Mouse (Mus musculus): ENCODE results near the gene Stx19.

The Stx19 gene

DNA sequence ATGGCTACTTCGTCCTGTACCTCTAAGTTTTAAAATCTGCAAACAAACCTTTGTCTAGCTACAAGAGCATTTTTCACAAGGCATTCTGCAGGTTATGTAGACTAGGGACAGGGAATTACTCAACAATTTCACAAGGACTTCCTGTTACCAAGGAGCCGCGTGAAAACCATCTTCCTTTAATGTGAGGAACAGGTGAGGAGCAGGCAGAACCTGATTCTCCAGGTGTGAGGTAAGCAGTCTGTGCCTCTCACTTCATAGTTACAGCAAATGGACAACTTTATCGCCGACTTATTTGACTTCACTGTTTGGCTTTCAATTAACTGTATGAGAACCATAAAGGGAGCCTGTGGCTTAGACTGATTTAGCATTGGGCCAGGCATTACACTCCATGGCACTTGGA is at the start of gene Stx19:
Gene Stx19 (plus strand): TSS at position 186 of the 400 bp plus-strand sequence.
- DNase-seq (ENCODE audit: low read depth, low spot score): no peak

DNA sequence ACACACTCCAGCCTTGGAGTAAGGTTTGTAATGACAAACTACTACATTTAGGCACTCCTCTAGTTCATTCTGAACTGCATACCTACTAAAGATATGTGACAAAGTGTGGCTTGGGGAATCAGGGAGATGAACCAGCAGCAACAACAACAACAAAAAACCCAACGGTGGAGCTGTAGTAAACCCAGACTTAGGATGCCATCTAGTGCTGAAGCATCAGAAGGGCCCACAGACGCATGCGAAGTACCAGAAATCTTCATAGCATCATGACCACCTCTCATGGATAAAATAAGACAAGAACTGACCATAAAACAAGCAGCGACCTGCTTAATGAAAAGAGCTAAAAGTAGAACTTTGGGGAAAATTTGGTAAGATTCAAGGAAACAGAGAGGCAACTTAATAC is 41.0 kb upstream of the Stx19 start:
- no peak for DNase-seq (ENCODE audit: low read depth, low spot score)

DNA sequence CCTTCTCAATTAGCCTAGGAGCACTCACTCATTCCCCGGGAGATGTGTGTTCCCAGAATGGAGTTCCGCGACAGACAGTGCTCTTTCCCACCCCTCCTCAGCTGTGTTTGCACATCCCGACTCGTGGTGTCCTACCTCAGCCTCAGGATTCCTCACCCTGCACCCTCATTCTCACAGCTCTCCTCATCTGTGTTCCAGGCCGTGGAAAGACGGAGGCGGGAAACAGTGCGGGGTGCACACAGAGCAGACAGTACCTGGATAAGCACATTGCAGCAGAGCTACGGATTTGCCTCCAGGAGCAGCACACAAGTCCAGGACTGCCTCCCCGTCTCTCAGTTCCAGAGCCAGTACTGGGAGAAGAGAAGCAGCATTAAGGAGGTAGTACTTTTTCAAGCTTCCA is 38.4 kb upstream of the Stx19 start:
- no peak for DNase-seq (ENCODE audit: low read depth, low spot score)

DNA sequence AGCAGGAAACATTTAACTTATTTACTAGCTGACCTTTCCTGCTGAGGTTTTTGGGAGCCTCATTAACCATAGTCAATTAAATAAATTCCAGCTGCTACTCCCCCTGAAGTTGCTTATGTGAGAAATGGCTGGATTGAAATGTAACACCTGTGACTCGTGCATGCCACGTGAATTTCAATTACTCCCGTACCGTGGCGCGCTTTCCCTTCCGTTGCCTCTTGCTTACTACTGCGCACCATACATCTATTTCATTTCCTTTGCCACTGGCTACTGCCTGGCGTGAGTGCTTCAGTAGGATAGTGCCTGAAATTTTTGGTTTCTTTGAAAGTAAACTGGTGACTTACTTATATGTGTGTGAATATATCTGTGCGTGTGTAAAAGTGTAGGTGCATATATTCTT is 36.2 kb upstream of the Stx19 start:
- no peak for DNase-seq (ENCODE audit: low read depth, low spot score)

DNA sequence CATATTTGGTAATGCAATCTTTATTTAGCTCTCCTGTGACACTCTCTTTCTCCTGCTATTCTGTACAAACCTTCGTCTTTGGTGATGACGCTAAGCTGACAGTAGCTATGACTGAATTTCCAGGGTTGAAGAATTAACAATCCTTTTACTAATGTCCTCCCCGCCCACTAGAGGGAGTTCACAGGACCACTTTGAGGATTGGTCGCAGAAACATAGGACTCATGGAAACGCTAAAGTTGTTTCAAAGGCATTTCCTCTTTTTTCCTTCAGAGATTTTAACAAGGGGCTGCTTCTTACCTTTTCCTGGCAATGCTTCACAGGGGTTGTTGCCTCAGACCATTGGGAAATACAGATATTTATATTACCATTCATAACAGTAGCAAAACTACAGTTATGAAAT is 32.2 kb upstream of the Stx19 start:
- no peak for DNase-seq (ENCODE audit: low read depth, low spot score)

DNA sequence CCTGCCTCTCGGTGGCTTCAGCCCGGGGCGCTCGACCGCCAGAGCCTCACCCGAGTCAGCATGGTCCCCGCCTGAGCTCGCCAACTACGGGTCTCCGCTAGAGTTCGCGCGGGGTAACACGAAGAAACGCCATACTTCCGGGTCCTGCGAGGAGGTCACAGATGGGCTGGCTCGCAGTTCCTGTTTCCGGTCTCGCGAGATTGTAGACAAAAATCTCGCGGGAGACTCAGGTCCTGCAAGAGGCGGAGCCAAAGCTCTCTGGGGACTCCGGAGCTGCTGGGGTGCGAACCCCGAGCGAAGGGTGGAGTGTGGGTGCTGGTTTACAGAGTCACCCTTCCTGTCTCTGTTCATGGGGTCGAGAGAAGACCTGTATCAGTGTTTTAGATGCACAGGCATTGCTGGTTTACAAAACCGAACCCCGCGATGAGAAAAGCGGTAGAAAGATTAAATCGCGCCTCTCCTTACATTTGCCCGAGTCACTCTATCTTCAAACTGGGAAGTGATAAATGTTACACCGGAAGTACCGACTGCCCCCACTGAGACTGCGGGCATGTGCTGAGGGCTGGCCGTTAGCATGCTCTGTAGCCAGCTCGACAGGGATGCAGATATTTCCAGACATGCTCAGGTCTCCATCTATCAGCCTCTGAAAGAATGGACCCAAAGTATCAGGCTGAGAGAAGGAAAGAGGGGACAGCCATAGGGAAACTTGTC is 27.7 kb upstream of the Stx19 start, which contains the start of gene Nsun3:
Gene Nsun3 (minus strand): TSS at position 198 of the 711 bp plus-strand sequence.
- DNase-seq (ENCODE audit: low read depth, low spot score): peak; percentile 98

DNA sequence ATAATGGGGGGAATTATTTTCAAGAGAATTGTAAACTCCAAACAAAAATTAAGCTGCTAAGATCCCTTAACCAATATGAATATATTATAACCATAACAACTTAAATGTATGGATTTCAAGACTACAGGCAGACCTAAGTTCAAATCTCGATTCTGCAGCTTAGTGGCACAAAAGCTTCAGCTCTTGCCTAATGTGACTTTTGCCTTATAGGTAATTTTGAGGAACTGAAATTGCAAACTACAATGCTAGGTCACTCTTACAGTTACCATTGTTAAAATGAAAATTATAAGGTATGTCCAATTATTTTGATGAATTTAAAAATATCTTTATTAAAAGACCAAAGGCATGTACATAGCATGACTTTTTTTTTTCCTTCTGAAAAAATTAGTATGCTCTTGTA is 17.9 kb upstream of the Stx19 start:
- no peak for DNase-seq (ENCODE audit: low read depth, low spot score)

DNA sequence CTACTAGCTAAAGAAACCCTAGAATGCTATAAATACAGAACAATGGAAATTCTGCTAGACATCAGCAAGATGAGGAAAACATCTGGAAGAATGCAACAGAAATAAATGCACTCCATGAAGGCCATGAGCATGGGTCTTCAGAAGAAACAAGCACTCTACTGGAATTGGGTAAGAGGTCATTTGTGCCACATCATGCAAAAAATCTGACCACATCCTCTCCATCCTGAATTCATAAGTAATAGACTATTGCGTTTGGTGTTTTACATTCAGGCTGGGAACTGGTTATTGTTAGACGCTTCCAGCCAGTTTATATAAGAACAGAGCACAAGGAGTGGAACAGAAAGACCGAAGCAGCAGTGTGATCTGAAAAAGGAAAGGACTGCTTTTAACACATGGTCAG is 15.7 kb upstream of the Stx19 start:
- DNase-seq (ENCODE audit: low read depth, low spot score): no peak

DNA sequence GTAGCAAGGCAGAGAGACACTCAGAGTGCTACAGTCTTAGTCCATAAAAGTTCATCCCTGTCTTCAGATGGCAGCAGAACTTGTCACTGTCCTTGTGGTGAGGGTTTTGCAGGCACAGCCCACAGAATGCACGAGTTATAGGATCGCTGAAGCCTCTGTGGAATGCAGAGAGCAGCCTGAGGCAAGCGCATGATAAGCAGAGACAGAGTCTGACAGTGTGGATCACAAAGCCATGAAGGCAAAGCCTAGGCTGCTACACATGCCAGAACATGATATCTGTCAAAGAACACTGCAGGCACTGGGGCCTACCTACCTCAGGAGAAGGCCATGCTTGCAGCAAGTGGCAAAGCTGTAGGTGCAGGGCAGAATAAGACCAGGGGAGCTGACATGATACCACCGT is 15.1 kb upstream of the Stx19 start:
- no peak for DNase-seq (ENCODE audit: low read depth, low spot score)

DNA sequence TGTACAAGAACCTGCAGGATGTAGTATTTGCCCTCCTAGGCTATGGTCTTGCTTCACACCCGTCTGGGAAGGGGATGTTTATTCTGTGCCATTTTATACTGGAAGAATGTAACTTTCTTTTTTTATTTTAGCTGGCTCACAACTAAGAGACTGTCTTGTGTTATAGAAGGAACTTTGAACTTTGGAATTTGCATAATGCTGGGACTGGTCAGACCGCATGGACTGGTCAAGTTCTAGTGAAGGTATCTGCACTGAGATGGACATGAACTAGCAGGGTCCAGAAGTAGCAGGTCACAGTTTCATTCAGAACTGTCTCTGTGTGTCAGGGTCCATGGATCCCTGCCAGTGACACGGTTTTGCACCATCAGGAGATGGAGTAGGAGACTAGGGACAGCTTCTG is 14.6 kb upstream of the Stx19 start:
- DNase-seq (ENCODE audit: low read depth, low spot score): no peak

DNA sequence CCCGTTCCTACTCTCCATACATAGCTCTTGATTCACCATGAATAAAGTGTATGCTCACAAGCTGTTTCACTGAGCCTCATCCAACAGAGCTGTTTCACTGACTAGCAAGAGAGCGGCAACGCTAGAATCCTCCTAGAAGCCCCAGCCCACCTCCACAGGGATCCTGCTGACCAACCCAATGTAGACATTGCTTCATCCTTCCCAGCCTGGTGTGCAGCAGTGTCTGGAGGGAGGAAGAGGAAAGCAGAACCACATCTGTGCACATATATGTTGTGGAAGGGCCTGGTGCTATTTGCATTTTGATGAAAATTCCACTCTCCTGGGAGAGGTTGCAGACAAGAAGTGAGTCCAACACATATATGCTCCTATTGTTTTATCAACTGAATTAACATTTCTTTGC is 9.9 kb upstream of the Stx19 start:
- DNase-seq (ENCODE audit: low read depth, low spot score): no peak

DNA sequence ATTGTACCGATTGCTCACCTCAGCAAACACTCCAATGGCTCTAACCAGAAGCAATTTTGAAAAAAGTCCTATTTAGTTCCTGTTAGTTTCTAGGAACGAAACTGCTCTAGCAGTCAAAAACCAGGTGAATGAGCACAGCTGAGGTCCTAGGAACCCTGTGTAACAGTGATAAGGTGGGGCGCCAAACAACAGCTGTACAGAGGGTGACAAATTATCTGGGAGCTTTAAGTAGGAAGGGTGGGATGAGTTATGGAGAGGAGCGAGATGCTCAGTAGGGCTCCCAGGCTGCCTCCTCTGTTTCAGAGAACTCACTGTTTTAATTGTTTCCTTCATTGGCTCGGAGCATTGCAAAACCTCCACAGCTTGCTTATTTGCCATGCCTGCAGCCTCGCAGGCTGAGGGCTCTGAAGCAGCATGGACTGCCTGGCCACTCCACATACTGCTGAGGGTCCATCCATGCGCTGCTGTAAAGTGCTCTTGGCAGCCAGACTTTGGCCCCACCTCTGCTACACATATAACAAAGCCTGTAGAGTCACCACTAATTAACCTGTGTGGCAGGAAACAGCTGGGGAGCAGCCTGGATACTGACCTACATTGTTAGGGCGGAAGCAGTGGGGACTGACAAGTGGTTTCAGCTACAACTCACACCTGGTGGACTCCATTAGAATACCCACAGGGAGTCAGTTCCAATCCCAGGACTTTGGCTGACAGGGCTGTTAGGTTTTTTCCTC is 7.1 kb upstream of the Stx19 start:
- DNase-seq (ENCODE audit: low read depth, low spot score): no peak

DNA sequence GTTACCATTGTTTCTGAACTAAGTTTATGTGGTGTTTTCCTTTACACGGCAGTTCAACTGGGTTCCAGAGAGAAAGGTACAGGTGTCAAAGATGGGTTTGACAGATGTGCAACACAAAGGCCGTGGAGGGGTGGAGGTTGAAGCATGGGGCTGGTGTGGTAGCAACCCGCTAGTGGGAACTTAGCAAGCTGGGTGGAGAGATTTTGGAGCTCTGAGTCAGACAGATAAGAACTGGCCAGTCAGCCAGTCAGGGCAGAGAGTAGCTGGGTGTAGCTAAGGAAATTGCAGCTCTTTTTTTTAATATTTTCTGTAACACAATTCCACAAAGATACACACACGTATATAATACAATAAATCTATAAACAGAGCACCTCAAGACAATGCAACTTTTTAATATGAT is 3.6 kb upstream of the Stx19 start:
- no peak for DNase-seq (ENCODE audit: low read depth, low spot score)

DNA sequence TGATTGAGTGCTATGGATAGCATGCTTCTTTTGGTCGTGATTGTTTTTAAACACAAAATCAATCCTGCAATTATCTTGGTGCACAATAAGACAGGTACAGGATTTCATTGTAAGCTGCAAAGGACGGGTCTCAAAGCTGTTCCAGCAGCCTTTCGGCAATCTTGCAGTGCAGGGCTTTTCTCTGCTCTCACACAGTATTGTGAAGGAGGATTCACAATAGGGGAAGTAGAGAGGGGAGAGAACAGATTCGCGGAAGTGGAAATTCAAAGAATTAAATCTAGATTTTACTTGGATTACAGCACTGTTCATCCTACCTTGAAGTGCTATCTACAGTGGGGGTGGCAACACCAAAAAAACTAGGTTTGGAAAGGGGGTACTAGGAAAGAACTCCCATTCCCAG is 686 bp upstream of the Stx19 start:
- no peak for DNase-seq (ENCODE audit: low read depth, low spot score)

DNA sequence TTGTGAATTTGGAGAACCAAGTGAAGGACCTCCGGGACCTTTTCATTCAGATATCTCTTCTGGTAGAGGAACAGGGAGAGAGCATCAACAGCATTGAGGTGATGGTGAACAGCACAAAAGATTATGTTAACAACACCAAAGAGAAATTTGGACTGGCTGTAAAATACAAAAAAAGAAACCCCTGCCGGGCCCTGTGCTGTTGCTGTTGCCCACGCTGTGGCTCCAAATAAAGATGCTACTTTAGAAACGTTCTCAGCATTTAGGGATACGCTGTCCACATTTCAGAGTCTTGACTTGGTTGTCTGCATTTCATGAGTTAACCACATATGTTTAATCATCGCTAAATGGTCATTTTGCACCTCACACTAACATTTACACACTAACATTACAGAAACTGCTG is 8.0 kb downstream of the Stx19 start:
- no peak for DNase-seq (ENCODE audit: low read depth, low spot score)

DNA sequence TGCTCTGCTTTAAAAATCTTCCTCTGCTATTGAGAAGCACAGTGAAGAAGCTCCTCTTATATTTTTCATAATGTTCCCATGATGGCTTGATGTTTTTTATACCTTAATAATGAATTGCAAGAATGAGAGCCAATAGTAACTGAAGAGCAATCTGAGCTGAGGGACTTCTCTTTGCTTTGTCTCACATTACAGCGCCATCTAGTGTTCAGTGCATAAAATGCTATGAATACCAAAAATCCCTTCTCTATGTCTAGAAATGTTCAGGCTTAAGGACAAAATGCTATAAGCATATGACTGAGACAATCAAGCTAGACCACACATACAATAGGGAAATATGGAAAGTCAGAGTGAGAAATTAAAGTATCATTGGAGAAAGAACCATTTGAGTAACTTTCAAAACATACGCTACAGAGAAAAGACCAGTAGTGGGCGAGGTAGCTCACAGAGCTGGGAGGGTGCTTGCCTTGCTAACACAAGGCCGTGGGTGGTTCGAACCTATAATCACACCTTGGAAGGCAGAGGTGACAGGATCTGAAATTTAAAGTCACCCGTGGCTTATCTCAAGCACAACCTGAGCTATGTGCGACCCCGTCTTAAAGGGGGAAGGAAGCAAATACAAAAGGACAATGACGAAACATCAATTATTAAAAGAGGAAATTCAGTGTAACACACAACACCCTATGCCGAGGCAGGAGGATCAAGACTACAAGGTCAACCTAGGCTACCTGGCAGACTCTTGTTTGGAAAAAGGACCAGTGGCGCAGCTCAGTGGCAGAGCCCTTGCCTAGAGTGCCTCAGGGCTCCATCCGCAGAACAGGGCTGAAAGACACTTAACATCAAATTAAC is 11.9 kb downstream of the Stx19 start:
- peak; percentile 59 for DNase-seq (ENCODE audit: low read depth, low spot score)

DNA sequence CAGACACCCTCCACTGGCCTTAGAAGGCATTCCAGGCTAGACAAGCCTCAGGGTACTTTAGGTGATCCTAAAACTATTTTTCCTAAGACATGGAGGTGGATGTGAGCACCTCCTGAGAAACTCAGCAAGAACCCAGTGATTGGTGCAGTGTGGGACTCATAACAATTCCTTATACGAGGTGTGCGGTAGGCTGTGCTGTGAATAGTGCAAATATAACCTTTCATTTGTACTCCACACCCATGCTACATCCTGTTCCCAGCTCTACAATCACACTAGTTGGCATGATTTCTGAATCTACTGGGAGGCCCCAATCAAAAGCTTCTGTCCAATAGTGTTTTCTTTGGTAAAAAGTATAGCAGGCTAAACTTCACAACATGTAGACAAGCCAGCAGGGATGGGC is 17.6 kb downstream of the Stx19 start:
- DNase-seq (ENCODE audit: low read depth, low spot score): no peak

DNA sequence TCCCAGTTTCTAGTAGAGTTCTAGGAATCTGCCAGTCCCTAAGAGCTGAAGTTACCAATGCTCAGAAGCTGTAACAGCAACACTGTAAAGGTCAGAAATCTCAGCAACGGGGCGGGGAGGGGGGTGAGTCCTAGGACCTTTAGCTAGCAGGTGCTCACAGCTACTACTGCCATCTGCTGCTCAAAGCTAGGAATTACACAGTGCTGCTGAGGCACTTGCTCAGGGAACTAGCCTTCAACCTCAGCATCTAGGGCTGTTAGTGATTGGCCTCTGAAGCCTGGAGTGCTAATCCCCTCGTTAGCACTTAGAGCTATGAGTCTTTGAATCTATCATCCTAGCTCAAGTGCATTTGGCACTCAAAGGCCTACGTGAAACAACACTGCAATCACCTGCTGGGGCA is 18.0 kb downstream of the Stx19 start:
- peak; percentile 54 for DNase-seq (ENCODE audit: low read depth, low spot score)

DNA sequence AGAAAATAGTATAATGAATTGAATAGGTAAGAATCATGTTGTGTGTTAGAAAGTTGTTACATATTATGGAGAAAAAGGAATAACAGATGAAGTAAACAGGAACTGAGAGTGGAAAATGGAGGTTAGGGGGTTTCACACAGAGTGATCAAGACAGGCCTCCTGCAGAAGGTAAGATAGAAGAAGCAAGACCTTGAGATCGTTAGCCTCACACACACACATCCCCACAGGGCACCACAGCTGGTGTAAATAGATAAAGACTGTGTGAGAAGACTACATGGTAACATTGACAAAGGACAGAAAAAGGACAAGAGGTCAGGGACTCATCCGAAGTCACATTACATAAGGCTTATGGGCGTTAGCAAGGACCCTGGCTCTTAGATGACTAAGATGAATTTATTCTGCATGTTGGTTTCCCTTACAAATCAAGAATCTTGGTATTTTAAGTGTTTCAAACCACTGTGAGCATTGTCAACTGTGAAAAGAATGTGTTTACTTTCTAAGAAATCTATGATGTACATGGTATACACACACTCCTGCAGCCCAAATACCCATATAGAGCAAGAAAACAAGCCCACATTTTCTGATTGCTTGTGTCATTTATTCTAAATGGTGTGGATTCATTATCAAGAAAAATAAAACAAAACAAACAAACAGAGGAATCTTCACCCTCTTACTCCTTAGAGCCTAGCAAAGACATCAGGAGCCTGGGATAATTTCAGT is 19.7 kb downstream of the Stx19 start:
- DNase-seq (ENCODE audit: low read depth, low spot score): no peak

DNA sequence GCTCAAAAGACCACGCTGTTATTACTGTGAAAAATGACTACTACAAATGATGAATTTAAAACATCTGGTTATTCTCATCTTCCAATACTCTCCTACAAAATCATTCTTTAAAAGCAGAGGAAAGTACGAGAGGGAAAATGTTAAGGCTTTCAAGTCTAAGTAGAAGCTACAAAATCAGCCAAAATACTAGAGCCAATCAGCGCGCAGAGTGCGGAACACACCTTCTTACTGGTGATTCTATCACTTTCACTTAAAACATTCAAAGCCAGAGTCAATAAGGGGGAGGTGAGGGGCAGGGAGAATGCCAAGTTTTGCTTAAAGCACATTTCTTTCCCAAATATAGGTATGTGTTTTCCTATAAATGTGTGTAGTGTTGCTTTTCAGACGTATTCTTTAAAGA is 30.9 kb downstream of the Stx19 start:
- no peak for DNase-seq (ENCODE audit: low read depth, low spot score)

DNA sequence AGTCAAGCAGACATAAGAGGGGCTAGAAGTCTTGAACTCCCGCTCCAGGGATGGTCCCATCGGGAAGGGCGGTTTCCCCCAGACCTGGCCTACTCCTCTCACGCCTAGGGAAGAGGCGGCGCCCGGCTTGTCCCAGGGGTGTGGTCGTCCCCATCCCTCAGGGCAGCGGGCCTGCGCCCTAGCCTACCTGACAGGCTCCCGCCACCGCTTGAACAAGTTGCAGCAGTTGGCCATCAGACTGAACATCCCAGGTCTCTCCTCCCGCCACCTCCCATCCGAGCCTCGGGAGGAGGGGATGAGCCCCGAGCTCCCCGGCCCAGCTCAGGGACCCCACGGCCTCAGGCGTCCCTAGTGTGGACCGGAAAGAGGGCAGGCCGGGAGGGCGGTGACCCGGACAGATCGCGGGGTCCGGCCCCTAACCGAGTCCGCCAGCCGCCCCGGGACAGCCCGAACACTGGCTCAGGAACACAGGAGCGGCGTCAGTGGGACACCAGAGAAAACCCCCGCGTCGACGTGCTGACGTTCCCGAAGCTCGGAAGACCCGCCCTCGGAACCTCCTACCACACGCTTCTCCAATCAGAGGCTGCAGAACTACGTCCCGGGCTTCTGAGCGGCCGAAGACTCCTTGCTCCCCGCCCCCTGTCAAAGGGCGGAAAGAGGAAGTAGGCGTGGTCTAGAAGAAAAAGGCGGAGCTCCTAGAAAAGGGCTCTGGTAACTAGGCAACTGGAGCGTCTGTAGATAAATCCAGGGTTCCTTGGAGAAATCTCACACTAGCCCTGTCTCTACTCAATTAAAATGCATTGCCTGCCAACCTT is 32.2 kb downstream of the Stx19 start, which contains the start of gene Arl13b:
Gene Arl13b (minus strand): TSS at position 543 of the 815 bp plus-strand sequence.
- DNase-seq (ENCODE audit: low read depth, low spot score): peak; percentile 98

All from mesoderm, embryonic 11.5 days (tissue).